Mouse (Mus musculus): ENCODE results near the gene Fmnl1. TPM values are rescaled to one million over a fixed set of nuclear protein-coding genes. Genes with fewer than 3 reads are reported as not detected.
A peak's percentile ranks its signal among the peaks of the same experiment; 100 is the strongest.

Gene Fmnl1
- 32.2 and 35.9 TPM in 2 replicates for total RNA-seq (2014; fragmentation: Nextera tagmentation)
- total RNA-seq (2017): 7.4 and 9.7 TPM in 2 replicates

DNA sequence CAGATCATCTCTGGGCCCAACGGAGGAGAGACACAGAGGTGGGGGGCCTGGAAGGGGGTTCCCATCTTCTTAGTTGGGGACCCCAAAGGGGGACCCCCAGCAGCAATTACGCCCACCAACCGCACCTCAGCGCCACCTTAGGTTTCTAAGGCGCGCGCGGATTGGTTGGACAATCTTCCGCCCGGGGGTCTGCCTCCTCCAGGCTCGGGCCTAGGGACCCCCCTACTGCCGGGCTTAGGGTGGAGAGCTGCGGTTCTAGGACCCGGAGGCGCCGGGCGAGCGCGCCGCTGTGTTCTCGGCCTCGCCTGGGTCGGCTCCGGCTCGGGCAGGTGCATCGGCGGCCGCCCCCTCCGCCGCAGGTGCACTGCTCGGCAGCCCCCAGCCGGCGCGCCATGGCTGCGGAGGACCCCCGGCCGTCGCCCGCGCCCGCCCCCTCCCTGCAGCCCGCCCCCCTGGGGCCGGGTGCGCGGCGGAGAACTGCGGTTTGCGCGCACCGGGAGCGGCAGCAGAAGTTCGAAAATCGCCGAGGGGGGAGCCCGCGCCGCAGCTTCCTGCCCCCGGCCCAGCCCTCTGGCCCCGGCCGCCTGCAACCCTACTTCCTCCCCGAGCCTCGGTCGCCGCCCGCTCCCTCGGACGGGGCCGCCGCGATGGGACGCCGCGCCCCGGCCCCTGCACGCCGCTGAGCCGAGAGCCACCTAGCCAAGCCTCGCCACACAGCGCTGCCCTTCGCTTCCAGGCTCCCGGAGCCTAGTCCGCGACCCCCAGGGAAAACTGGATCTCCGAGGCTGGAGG, at the start of gene Fmnl1:
Fmnl1 (plus strand) TSS at position 614 of the 792 bp plus-strand sequence.
- no peak for ATAC-seq (replicated peaks; ENCODE audit: low FRiP score, low TSS enrichment, poor library complexity, severe bottlenecking)

DNA sequence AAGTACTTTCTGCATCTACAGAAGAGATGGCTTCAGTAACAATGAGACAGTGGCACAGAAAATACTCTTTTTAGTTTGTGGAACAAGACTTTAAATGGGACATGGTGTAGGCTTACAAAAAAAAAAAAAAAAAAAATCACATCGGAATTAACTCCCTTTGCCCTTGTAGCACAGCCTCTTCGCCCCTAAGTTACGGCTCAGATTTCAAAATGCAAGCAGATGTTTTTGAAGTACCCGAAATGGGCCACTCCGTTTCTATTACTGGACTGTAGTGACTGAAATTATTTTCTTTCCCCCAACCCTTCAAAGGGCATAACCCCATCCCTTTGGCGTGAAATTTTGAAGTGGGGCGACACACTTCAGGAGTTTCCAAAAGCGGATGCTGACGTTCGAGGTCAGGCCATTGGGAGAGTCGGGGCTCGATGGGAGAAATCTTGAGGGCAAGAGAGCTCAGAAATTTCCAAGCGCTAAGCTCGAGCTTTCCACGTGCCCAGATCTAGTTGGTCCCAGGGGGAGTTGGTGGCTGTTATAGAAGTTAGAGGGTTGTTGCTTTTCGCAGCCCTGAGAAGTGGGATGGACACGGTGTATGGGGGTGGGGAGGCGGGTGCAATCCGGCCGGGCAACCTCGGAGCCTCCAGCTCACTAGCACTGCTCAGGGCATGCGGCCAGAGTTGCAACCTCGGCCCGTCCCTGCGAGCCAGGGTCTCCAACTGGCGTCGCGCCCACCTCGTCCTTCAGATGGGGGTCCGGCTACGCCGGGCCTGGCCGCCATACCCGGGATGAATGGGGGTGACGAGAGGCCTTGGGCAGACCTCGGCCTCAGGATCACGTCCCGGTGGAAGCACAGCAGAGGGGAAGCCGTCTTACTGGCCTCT, 39.0 kb upstream of the Fmnl1 start, which contains the start of gene Hexim2:
Hexim2 (plus strand) TSS at position 729 of the 875 bp plus-strand sequence.
- ATAC-seq (replicated peaks; ENCODE audit: low FRiP score, low TSS enrichment, poor library complexity, severe bottlenecking): peak; percentile 8; the same call in 1 of the 2 replicates

DNA sequence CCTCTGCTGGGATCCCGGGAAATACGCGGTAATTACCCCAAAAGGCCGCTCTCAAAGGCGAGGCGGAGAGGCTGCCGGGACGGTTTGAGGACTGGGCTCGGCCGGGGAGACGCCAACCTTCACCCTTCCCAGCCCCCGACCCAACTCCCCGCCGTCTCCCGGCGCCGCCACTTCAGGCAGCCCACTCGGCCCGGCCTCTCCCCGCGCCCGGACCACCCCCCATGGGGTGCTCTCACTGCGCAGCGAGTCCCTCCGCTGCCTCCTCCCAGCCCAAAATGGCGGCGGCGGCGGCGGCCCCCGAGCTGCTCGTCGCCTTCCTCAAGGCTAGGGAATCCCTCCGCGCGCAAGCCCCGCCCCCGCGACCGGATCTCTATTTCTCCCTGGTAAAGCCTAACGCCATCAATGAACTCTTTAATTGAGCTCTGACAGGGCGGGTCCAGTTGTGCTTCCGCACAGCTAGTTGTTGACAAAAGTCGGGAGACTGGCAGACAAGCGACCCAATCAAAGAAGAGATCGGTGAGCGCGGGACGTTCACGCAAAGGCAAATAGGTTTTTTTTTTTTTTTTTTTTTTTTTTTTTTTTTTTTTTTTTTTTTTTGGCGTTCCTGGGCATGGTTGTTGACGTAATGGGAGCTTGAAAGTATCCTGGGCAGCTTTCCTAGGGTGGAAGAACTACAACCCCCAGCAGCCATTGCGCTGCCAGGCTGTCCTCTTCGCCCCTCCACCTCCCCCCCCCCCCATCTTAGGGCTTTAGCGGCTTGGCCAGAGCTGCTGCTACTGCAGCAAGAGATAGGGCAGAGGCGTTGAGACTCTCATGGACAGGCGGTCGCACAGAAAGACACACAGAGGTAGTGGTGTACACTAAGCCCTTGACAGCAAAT, 38.1 kb upstream of the Fmnl1 start:
- peak; percentile 83 for ATAC-seq (replicated peaks; ENCODE audit: low FRiP score, low TSS enrichment, poor library complexity, severe bottlenecking)

DNA sequence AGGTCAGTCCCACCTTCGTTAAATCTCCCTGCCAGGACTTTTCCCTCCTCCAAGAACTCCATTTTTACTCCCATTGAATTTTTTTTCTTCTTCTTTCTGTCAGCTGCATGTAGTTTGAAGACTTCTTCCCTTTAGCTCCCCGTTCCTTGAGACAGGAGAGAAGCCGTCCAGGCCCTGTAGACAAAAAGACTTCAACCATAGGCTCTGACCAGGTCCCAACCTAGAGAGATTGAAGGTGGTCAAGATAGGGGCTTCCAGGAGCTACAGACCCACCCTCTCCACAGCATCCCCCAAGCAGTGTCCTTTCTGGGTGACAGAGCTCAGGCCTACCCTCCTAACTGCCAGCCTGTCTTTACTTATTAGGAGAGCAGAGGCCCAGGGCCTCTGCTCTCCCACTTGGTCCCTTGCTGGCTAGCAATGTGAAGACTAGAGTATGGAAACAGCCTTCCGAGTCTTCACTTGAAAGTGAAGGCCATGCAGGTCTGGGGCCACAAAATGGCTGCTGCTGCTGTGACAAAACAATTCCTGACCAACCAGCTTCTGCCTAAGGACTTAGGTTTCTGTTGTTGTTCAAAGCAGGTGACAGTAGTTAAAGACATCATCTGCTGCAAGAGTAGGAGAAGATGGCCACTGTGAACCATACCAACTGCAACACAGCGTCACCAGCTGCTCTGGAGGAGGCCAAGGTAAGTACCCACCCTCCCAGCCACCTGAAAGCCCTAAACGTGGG, 37.3 kb upstream of the Fmnl1 start:
- ATAC-seq (replicated peaks; ENCODE audit: low FRiP score, low TSS enrichment, poor library complexity, severe bottlenecking): no peak

DNA sequence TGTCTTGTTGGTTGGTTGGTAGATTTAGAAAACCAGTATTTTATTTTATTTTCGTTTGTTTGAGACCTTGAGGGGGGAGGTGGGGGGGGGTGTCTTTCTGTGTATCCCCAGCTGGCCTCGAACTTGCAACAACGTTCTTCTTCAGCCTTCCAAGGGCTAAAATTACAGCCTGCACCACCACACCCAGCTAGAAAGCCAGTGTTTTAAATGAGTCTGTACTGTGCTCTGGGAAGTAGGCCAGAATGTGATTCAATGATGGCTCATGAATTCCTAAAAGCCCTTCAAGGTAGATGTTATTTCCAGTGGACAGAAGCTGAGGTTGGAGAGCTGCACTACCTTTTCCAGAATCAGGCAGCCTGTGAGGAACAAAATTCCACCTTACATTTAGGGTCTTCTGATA, 36.7 kb upstream of the Fmnl1 start:
- ATAC-seq (replicated peaks; ENCODE audit: low FRiP score, low TSS enrichment, poor library complexity, severe bottlenecking): no peak

DNA sequence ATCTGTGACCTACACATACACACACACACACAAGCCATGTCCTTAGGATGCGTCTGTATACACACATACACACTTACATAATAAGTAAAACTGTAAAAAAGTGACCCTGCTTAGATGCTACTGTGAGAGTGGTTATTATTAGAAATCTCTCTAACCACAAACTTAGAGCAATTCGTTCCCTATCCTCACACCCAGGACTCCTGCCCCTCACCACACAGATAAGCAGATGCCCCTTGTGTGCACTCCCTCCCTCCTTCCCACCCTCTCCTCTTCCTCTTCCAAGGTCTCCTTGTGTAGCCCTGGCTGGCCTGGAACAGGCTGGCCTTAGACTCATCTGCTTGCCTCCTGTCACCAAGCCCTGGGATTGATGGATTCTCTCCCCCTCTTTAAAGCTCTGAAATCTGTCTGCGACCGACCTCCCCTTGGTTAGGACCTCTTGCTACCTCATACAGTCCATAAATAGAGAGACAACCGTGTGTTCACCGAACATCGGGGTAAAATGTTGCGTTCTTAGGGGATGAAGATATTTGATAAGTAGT, 34.8 kb upstream of the Fmnl1 start:
- ATAC-seq (replicated peaks; ENCODE audit: low FRiP score, low TSS enrichment, poor library complexity, severe bottlenecking): peak; percentile 26; the same call in 1 of the 2 replicates

DNA sequence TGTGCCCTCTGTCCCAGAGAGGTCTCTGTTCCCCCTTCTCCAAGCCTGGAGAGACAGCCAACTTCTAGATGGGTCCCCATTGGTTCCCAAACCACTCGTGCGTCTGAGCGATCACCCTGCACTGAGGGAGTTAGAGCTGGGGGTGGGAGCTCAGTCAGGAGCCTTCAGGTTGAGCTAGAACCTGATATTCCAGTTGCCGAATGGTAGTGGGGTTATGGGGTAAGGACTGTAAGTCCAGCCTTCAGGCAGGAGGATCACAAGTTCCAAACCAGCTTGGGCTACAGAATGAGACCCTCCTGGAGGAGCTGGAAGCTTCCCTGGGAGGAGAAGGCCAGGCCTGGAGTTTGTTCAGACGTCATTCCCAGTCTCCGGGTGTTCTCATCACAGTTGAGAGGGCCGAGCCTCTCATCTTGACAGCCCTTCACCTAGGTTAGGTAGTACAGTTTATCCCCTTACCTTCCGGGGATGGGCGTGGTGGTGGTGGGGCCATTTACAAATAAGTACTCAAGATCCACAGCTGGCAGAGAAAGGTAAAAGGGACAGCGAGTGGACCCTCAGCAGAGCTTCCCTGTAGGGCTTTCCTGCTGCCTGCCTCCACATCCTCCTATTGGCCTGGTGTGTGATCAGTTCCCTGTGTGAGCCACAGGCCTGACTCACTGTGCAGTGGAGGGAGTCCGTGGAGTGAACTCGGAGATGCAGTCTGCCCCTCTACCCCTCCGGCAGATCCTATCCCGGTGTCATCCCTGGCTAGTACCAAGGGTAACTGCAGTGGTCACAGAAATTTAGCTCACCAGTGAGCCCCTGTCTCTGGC, 30.8 kb upstream of the Fmnl1 start:
- no peak for ATAC-seq (replicated peaks; ENCODE audit: low FRiP score, low TSS enrichment, poor library complexity, severe bottlenecking)

DNA sequence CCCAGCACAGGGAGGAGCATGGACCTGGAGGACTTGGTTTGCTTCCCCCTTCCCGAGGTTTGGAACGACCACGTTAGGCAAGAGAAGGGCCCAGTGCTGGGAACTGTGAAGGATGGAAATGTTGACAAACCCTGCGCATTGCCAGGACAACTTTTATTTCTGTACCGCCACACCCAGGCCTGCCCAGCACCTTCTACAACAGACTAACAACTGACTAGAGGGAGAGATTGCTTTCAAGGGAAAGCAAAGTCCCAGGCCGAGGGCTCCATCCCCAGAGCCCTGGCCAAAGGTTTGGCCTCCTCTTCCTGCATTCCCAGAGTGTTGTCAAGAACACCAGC, 30.2 kb upstream of the Fmnl1 start:
- no peak for ATAC-seq (replicated peaks; ENCODE audit: low FRiP score, low TSS enrichment, poor library complexity, severe bottlenecking)

DNA sequence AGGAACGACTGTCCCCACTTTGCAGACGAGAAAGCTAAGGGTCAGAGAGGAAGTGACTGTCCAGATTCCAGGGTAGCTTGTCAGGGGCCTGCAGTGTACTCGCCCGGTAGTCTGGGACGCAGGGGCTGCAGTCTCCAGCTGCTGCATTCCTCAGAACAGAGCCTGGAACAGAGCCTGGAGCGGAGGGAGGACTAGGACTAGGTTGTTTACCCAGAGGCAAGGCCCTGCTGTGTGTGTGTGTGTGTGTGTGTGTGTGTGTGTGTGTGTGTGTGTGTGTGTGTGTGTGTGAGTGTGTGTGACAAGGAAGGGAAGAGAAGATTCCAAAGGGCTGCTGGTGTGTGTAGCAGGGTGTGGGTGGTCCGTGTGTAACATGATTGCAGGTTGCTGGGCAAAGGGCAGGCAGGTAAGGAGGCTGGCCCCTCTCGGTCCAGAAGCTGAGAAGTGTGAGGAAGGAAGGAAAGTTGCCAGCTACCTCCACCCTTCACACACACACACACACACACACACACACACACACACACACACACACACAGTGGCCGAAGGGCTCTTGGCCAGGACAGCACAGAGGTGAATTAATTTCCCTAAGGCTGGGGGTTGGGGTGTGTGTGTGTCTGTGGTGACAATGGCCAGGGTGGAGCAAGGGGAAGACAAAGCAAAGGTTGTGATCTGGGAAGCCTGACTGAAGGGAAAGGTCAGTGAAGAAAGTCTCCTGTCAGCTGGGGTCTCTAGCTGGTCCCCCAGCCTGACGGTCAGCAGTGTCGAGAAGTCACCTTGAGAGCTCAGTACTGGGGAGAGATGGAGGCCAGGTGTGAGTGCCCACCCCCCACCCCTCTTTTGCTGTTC, 29.6 kb upstream of the Fmnl1 start:
- no peak for ATAC-seq (replicated peaks; ENCODE audit: low FRiP score, low TSS enrichment, poor library complexity, severe bottlenecking)

DNA sequence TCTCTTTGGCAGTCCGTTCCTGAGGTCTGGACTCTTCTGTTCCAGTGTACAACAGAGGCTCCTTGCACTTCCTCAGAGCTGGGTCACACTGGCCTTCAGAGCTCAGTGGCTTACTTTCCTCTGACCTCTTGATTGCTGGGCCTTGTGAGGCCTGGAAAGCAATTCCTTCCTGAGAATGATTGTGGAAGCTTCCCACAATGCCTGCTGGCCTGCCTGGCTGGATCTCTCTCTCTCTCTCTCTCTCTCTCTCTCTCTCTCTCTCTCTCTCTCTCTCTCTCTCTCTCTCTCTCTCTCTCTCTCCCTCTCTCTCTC, 29.0 kb upstream of the Fmnl1 start:
- ATAC-seq (replicated peaks; ENCODE audit: low FRiP score, low TSS enrichment, poor library complexity, severe bottlenecking): no peak

DNA sequence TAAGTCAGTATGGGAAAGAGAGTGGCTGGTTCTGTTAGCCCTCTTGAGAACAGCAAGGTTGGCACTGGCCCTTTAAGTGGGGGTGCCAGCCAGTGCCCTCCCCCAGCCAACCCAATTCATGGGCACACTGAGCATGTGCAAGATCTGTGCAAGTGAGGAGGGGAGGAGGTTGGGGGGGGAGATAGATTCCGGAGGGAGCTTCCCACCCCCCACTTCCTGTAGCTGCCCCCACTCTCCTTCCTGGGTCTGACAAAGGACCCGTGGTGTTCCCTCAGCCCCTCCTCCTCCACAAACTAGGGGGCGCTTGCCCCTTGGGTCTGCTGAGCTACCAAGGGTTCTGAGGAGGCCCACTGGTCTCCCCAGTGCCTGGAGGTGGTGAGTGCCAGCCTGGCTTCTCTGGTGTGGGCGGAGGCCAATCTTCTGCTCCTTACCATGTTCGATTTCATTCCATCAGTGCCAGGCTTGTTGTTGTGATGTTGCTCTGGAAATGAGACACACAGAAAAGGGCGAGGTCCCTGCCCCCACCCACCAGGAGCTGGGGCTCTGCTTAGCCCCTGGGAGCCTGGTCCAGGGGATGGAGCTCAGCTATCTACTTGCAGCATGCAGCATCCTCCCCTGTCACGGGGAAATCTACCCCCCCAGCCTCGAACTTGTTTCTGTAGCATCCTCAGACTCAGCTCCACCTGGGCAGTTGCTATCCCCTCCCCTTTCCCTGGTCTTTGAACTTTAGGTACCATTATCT, 28.3 kb upstream of the Fmnl1 start:
- ATAC-seq (replicated peaks; ENCODE audit: low FRiP score, low TSS enrichment, poor library complexity, severe bottlenecking): peak; percentile 32

DNA sequence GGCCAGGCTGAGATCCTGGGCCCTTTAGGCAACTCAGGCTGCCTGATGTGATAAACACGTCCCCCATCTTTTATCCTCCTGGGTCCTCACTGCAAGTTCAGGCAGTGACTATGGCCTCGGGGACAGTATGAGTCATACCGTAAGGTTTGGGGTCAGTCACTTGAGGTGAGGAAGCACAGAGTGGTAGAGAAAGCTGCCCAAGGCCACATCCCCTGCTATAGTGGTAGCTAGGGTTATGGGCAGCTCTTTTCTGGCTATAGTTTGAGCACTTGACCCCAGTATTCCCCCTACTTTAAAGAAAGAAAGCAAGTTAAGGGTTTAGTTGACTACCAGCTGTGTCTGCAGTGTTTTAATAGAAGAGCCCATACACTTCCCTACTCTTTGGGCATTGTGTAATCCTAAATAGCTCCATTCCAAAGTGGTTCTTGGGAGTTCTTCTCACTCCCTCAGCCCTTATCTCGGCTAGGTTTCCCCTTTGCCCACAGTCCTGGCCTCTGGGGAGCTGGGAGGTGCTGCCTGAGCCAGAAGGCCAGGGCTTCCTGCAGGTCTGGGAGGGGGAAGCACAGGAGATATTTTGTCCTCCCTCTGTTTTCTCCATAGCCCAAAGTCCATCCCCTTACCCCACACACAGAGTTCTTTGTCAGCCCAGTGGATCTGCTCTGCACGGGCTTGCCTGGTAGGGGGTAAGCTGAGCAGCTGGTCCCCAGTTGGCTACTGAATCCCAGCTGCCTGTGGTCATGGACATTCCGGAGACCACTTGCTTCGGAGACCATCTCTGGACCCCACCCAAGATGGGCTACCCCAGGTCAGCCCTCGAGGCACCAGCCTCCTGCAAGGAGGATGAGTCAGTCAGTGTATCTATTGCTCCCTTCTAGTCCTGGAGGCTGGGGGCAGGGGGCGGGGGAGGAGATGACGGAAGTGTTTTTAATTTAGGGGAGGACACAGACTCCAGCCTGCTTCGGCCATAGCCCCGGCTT, 26.3 kb upstream of the Fmnl1 start:
- ATAC-seq (replicated peaks; ENCODE audit: low FRiP score, low TSS enrichment, poor library complexity, severe bottlenecking): no peak

DNA sequence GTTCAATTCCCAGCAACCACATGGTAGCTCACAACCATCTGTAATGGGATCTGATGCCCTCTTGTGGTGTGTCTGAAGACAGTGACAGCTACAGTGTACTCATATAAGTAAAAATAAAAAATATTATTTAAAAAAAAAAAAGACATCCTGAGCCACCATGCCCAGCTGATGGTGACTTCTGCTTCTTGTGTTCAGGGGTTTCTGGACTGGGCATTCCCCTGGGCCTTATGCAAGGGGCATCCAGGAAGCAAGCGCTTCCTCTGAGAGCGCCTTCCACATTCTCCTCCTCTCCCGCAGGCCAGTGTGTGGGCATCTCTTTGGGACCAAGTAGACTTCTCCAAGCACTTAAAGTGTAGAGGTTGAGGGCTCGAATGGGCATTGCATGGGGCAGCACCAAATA, 24.5 kb upstream of the Fmnl1 start:
- ATAC-seq (replicated peaks; ENCODE audit: low FRiP score, low TSS enrichment, poor library complexity, severe bottlenecking): no peak

DNA sequence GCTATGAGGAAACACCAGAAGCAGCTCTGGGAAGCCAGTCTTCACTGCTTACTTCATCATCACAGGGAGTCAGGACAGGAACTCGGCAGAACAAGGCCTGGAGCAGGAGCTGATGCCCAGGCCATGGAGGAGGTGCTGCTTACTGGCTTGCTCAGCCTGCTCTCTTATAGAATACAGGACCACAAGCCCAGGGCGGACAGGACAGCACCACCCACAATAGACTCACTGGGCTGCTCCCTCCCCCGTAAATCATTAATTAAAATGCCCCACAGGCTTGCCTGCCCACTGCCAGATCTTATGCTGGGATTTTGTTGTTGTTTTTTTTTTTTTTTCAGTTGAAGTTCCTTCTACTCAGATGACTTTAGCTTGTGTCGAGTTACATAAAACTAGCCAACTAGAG, 23.1 kb upstream of the Fmnl1 start:
- no peak for ATAC-seq (replicated peaks; ENCODE audit: low FRiP score, low TSS enrichment, poor library complexity, severe bottlenecking)

DNA sequence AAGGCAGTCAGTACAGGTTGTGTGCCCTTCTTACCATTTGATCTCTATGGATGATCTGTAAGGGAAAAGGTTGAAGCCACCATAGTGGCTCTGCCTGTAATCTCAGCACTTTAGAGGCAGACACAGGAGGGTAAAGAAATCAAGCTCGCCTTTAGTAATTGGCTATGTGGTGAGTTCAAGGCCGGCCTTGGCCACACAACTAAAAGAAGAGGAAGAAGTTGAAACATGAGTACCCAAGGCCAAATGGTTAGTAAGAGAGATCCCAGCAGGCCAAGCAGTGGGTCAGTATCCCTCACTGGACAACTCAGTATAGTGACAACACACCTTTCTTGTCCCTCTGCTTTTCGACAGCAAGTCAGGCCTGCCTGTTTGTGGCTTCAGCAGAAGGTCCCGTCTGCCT, 21.1 kb upstream of the Fmnl1 start:
- no peak for ATAC-seq (replicated peaks; ENCODE audit: low FRiP score, low TSS enrichment, poor library complexity, severe bottlenecking)

Measured in megakaryocyte-erythroid progenitor cell, adult 5-6 weeks (primary cell).